Mouse (Mus musculus) c-Kit-positive CD71-positive TER-119-negative erythroid progenitor cells, embryonic 14.5 days (primary cell): Measurements from ENCODE around the gene Eps8.
"Not testable (repeated sequence)": the region's sequence is repeated elsewhere in the genome, so short reads cannot be mapped to it uniquely, and the experiment has no call there.

Source experiments
- DNase-seq: peaks from one replicate; pipeline ENCODE4 v3.0.0-alpha.2; 2013; ENCODE audit warnings: low read depth

Gene Eps8

DNA sequence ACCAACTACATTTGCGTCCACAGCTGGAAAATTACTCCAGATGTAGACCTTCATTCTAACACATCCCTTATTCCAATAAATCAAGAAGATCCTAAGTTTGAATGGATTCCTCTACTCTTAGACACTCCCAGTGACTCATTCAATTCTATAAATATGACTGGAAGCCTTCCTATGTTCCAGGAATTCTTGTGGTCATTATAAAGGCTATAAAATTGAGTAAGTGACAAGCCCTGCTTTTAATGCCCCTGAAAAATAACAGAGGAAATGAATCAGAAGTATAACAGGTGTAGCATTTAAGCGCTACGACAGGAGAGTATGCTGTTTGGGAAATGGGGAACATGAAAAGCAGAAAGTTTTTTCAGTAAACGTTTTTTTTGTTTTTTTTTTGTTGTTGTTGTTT is 139.8 kb downstream of the Eps8 start:
- DNase-seq = no peak

- no peak for DNase-seq
Observed at GRCm38 (mm10) chr6:137512753-137513152, 141.9 kb downstream of the Eps8 start.

GRCm38 (mm10) chr6:137509341-137510045 is 145.2 kb downstream of the Eps8 start:
- no peak for DNase-seq

DNA sequence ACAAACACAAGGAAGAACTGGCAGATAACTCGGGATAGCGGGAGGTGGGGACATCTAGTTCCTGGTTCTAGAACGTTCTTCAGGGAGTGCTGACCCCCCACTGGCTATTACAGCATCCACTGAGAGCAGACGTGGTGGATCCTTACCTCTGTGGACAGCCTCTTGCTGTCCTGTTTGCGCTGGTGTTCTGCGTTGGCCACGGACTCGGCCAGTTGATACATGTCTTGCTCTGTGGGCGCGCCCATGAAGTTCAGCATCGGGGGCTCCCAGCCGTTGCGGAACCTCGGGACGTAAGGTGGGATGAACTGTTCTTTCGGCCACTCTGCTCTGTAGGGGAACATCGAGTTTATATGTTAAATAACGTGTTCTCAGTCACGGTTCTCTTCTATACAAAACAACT is 145.7 kb downstream of the Eps8 start:
- no peak for DNase-seq

DNA sequence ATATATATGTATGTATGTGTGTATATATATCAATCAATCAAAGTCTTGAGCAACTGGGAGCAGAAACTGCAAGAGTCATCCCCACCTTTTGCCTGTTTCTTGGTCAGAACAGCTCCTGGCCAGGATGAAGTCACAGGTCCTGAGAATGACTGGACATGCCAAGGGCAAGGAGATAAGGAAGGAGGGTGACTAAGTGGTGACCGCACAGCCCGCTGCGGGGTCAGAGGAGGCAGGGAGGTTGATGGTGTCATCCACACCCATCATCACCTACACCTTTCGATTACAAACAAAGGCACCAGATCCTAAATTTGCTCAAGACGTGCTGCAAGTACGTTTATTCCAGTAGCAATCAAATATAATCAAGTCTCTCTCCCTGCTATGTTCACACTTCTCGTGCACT is 148.1 kb downstream of the Eps8 start:
- no peak for DNase-seq

DNA sequence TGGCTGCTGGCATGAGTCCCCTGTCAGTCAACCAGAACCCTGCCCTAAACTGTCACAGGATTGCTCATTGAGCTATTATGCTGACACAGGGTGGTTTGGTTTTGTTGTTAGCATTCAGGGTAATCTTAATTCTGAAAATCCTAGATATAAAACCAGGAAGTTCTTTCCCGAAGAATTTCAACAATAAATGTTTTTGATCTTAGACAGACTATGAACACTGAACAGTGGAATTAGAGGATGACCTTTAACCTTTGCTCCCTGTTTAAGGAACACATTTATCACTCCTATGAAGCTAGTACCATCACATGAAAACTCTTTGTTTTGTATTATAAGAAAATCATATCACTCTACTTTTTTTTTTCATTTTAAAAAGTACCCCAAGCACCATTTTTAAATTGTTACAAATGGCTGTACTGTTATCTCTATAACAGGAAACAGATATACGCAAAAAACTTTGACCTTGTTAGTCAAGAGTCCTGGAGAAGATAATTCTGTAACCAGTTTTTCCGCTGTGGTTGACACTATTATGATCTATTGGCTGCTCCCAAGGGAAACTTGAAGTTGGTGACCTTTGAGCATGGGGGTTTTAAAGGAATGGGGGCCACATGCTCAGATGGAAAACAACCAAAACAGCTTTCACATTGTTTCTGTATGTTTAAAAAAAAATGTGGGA is 149.0 kb downstream of the Eps8 start:
- no peak for DNase-seq

- no peak for DNase-seq
Observed at GRCm38 (mm10) chr6:137504052-137504451, 150.6 kb downstream of the Eps8 start.

DNA sequence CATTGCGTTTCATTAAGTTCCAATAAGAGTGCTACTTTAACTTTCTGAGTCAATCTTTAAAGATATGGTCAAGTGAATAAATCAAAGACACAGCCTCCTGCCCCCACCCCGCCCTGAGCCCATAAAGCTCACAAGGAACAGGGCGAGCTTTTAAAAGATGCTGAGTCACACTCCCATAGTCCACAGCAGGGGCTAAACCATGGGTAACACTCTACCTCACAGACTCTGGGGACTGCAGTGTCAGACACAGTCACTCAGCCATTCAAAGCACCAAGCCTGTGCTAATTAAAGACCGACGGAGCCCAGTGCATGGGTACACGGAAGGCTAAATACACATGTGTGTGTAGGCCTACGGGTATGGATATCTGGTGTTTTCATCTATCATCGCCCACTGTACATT is 151.2 kb downstream of the Eps8 start:
- DNase-seq = no peak

- no peak for DNase-seq
Observed at GRCm38 (mm10) chr6:137503009-137503408, 151.7 kb downstream of the Eps8 start.

GRCm38 (mm10) chr6:137498781-137499180 is 155.9 kb downstream of the Eps8 start:
- no peak for DNase-seq

DNA sequence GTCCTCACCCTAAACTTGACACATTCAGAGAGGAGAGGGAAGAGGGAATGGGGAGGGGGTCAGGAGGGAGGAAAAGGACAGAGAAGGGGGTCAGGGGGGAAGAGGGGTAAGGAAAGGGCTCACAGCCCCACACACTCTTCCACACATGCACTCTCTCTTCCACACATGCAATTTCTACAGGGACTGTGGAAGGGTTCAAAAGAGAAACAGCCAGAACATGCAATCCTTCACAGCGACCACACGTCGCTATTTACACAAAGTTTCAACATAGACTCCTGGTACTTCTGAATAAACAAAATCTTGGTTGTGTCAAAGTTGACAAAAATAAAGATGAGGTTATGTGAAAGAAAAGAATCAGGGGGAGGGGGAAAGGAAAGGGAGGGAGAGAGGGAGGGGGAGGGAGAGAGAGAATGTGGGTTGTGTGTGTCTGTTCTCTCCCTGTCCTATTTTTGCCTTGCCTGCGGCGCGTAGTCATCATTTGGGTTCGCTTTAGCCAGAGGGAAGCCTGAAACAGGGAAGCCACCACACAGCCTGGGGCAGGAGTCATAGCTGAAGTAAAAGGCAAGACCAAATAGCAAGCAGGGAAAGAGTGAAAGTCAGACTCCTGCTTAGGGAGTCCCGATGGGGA is 157.4 kb downstream of the Eps8 start:
- no peak for DNase-seq

DNA sequence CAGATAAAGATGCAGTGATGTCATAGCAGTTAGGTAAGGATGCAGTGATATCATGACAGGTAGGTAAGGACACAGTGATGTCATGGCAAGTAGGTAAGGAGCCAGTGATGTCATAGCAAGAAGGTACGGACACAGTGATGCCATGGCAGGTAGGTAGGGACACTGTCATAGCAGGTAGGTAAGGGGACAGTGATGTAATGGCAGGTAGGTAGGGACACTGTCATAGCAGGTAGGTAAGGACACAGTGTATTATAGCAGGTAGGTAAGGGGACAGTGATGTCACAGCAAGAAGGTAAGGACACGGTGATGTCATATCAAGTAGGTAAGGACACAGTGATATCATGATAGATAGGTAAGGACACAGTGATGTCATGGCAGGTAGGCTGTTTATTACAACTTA is 158.1 kb downstream of the Eps8 start:
- no peak for DNase-seq

DNA sequence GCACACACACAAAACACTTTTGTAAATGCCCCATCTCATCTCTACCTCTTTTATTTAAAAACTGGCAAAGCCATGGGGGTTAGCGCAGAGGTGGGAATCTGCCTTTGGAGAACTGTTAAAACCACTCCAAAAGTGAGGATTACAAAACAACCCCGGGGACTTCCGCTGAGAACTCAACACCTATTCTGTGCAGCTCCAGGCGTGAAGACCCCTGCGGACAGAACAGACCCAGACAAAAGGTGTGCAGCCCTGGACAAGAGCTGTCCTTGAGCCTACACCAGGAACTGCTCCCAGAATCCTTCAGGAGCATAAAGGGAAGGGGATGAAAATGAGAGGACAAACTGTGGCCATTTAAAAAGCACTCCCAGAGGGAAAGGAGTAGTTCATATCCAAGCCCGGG is 159.4 kb downstream of the Eps8 start:
- no peak for DNase-seq

DNA sequence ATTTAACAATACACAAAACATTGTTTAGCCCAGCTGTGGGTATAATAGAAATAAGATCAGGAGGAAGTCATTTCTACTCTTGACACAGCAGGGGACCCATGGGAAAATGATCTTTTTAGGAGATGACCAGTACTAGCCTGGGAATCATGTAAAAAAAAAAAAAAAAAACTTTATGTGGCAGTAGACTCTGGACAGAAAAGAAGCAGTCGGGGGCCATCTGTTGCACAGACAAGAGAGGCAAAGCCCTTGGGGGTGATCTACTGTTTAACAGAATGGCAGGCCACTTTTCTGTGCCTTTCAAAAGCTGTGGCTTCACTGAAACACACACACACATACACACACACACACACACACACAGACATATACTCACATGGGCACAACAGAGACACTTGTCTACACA is 159.9 kb downstream of the Eps8 start:
- DNase-seq = no peak

DNA sequence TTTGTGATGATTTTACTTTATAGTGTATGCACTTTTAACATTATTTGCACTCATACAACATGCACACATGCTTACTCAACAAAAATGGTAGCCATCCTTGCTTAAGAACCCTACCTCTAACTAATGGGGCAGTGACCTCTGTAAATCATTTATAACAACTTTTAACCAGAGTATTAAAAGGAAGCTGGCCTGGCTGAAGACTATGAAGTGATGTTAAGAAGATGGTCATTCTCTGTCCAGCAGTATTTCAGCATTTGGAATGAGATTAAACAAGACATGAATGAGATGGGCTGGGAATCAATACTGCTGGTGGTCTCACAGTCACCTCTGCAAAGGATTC is 160.6 kb downstream of the Eps8 start:
- no peak for DNase-seq

DNA sequence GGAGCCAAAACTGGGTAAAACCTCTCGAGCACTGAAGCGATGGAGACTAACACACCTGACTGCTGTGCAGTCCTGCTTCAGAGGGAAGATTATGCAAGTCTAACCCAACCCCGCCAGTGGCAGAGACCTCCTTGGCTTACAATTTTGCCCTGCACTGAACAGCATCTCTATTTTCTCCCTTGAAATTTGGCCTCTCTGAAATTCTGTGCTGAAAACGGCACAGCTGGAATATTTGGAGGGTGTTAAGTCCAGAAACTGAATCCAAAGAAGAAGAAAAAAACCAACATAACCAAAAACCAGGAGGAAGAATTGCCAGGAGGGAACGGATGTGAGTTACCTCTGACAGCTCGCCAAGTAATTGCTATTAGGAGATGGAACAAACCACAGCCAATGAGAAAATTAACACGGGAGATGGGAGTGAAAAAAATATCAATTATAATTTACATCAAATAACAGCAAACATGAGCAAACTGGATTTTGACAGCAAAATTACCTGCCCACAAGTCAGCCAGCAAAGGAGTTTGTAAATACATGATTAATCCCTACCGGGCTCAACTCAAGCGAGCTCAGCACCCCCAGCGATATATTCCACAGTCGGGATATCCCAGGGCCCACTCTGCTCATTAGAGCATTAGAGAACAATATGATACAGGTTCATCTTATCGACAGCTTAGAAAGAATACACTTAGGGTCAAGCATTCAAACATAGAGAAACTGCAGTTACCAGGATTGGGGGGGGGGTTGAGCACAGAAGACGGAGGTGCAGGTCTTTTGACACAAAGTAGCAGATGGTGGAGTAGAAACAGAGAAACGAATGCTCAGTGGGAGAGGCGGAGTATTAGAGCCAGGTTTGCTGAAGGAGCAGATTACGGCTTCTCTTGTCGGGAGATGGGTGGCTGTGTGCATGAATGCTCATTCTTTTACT is 161.2 kb downstream of the Eps8 start:
- DNase-seq = no peak

DNA sequence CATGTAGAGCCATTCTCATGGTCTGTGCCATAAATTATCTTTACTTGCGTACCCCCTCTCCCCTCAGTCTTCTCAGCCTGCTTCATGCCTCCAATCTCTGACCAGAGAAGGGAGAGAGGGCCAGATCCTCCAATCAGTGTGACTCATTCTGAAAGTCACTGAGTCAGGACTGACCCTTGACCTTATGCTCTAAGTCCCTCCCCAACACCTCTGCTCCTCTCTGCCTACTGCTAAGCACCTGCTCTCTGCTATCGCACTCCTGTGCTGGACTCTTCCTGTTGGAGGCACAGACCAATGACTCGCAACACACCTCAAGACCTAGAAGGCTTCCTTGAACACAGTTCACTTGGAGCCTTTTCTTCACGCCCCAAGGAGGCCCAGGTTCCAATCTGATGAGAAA is 162.1 kb downstream of the Eps8 start:
- DNase-seq = no peak

- no peak for DNase-seq
Observed at GRCm38 (mm10) chr6:137491659-137492058, 163.0 kb downstream of the Eps8 start.

DNA sequence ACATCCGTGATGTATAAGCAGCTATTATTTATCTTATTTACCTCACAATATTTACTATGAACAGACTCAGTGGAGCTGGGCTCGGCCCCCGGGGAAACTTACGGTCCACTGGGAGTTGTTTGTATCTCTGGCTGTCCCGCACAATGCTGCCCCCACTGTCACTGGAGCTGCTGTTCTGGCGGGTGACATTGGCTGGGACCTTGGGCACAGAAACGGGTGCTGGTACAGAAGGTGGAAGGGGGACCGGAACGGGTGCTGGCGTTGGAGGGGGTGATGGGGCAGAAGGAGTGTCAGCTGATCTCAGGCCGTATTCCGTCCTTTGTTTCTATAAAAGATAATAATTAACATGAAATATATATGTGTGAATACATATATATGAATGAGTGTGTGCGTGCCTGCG is 164.6 kb downstream of the Eps8 start:
- DNase-seq = no peak

DNA sequence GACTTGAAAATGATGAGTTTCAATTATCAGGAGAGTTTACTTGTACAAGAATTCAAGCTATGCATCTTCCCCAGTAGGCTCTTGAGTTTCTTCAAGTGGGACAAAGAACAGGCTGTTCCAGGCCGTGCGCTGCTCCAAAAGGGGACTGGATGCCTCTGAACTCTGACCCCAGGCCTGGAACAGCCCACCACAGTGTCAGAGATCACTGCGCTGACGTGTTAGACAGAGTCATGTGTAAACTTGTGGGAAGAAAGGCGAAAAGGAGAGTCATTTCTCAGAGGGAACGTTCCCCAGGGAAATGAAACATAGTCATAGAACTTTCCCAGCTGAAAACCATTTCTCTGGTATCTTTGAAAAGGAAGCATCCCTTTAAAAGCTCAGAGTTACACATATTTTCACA is 167.2 kb downstream of the Eps8 start:
- DNase-seq = no peak

- DNase-seq = no peak
Observed at GRCm38 (mm10) chr6:137482891-137483290, 171.8 kb downstream of the Eps8 start.

DNA sequence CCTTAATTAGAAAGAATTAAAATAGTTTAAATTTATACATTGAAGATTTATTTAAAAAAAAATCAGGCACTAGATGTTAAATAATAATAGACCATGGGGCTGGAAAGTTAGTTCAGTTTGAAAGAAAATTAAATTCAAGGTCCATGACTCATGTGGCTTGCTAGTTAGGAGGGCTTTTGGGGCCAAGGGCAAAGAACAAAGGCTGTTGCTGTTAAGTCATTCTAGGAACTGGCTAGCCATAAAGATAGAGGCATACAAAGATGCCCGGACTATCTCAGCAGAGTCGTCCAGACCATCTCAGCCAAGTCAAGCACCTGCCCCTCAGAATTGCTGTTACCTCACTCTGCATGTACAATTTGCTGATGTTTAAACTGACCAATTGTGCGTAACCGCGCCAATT is 179.0 kb downstream of the Eps8 start:
- DNase-seq = not testable (repeated sequence)

GRCm38 (mm10) chr6:137473433-137473832 is 181.2 kb downstream of the Eps8 start:
- DNase-seq = no peak
